Mouse (Mus musculus) stomach, embryonic 16.5 days (tissue): Measurements from ENCODE around the gene Cd6. TPM values are rescaled to one million over a fixed set of nuclear protein-coding genes. Genes with fewer than 3 reads are reported as not detected.
A peak's percentile ranks its signal among the peaks of the same experiment; 100 is the strongest.

ENCODE experiments used
- ATAC-seq: fragments of 200-750 bp; cut with Nextera tagmentation; 2 replicates; pipeline ENCODE4 v1.8.0; 2017; ENCODE audit warnings: moderate number of reproducible peaks, moderate TSS enrichment; ENCODE audit not compliant: insufficient read depth, low FRiP score
- H3K27ac ChIP-seq: fragments of 300-500 bp; sonication (generic); 2 replicates; pipeline ENCODE4 v1.5.1; 2014; ENCODE audit warnings: low read length
- H3K27me3 ChIP-seq: fragments of 300-500 bp; sonication (generic); 2 replicates; pipeline ENCODE4 v1.6.1; 2014; ENCODE audit warnings: low read length, control low read depth, mixed read lengths; ENCODE audit not compliant: control insufficient read depth, insufficient read depth
- H3K36me3 ChIP-seq: fragments of 300-500 bp; sonication (generic); 2 replicates; pipeline ENCODE4 v1.6.1; 2014; ENCODE audit warnings: low read length; ENCODE audit not compliant: control insufficient read depth, insufficient read depth
- H3K4me1 ChIP-seq: fragments of 300-500 bp; sonication (generic); 2 replicates; pipeline ENCODE4 v1.6.1; 2014; ENCODE audit warnings: low read length, control low read depth, mixed read lengths; ENCODE audit not compliant: control insufficient read depth, insufficient read depth
- H3K4me2 ChIP-seq: fragments of 300-500 bp; sonication (generic); 2 replicates; pipeline ENCODE4 v1.6.1; 2014; ENCODE audit warnings: low read depth, low read length, mixed read lengths
- H3K4me3 ChIP-seq: fragments of 300-500 bp; sonication (generic); replicated peaks from 2 replicates; pipeline ENCODE4 v1.5.1; 2014; ENCODE audit warnings: mild to moderate bottlenecking, low read length
- H3K9ac ChIP-seq: fragments of 300-500 bp; sonication (generic); 2 replicates; pipeline ENCODE4 v1.6.1; 2014; ENCODE audit warnings: low read length
- H3K9me3 ChIP-seq: fragments of 300-500 bp; sonication (generic); replicated peaks from 2 replicates; pipeline ENCODE4 v1.6.1; 2016; ENCODE audit warnings: low read length, control low read depth; ENCODE audit not compliant: control insufficient read depth
- WGBS: fragments of 180-500 bp; shearing (Covaris S2); extraction: QIAGEN DNeasy Blood & Tissue Kit; methylation state at CpG from one replicate; pipeline ENCODE4 v1.1.7; 2014; 5-methylcytosine and 5-hydroxymethylcytosine counted together
- polyA plus RNA-seq: library from polyadenylated mRNA; unstranded; fragments of >200 nt; fragmentation: Nextera tagmentation; extraction: Ambion mirVana; gene quantifications from 2 replicates; pipeline ENCODE4 v1.2.1, GENCODE M21; 2015

Cd6 gene
- polyA plus RNA-seq, 1 experiment from 2014 or later: 0.58 TPM

DNA sequence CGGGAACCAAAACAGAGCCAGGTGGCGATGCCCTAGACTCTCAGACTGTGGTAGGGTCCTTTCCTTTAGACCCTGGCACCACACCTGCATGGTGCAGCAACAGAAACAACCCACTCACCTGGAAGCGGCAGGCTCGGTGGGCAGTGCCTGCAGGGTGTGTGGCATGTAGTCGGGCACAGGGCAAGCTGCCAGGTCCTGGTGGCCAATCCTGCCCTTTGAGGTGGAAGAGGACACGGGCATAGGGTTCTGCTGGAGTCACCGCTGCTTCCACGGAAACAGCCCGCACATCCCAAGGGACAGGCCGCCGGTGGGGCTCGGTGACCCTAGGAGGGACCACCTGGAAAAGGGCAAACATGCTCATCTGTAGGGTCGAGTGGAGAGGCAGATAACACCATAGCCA is 36.5 kb upstream of the Cd6 start:
- ATAC-seq: no peak
- Histone ChIP-seq H3K4me3 (no peak overlapping the region), H3K27ac (no peak overlapping the region), H3K4me2 (no peak overlapping the region), H3K9me3 (no peaks in the 10 kb centered on the region), H3K36me3 (peaks cover 17% of the 10 kb centered on the region), H3K9ac (no peak overlapping the region), H3K4me1 (peaks cover 18% of the 10 kb centered on the region), H3K27me3 (no peaks in the 10 kb centered on the region)
- WGBS: 89% methylated on average over 13 of the region's 13 CpGs

DNA sequence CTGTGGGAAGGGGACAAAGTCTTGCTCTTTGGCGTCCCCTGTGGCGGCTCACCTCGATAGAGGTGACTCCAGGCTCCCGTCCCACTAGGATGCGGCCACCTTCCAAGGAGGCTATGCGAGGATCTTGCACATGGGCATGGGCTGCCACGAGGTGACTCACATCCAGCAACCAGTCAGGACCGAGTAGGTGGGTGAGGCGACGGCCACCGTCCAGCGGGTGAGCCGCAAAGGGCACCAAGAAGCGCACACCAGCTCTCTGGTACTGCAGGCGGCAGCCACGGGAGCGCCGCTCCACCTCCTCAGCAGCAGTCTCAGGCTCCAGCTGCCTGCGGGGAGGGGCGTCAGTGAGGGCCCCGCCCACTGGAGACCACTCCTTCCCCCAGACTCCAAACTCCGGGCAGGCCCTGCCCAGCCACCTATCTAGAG is 30.2 kb upstream of the Cd6 start:
- ATAC-seq: peak; percentile 35
- peaks cover 19% of the 10 kb centered on the region; the same call in 1 of the 2 replicates for H3K36me3 ChIP-seq
- no peak overlapping the region for H3K4me2 ChIP-seq
- no peaks in the 10 kb centered on the region for H3K27me3 ChIP-seq
- H3K9me3 ChIP-seq: no peaks in the 10 kb centered on the region
- H3K4me1 ChIP-seq: no peaks in the 10 kb centered on the region
- no peak overlapping the region for H3K27ac ChIP-seq
- H3K4me3 ChIP-seq: no peak overlapping the region
- 0 out of 2 replicates have a peak overlapping the region, but pooled peaks have one; percentile 18 for H3K9ac ChIP-seq
- 42% methylated on average over 22 of the region's 22 CpGs for WGBS

DNA sequence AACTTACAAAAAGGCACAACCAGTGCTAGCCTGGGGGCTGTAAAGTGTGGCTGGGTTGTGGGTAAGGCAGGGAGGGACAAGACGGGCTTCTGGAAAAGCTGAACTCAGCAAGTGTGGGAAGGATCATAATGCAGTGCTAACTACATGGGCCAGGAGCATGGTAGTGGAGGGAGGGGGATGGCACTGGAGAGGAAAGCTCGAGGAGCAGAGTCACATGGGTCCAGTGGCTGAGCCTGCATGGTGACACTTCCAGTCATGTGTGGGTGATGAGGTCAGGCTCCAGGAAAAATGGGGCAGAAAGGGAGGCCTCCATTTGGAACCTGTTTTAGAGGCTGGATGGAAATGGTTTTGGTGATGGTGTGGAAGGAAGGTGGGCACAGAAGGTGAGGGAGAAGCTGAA is 26.7 kb upstream of the Cd6 start:
- Histone ChIP-seq H3K4me1 (no peaks in the 10 kb centered on the region), H3K27me3 (no peaks in the 10 kb centered on the region), H3K4me2 (no peak overlapping the region), H3K4me3 (no peak overlapping the region), H3K9me3 (no peaks in the 10 kb centered on the region), H3K27ac (no peak overlapping the region), H3K9ac (no peak overlapping the region), H3K36me3 (peaks cover 17% of the 10 kb centered on the region; the same call in 1 of the 2 replicates)
- ATAC-seq: no peak
- 42% methylated on average over 2 of the region's 2 CpGs for WGBS

GRCm38 (mm10) chr19:10855422-10855821 is 25.6 kb upstream of the Cd6 start:
- no peak overlapping the region for H3K4me2 ChIP-seq
- no peak for ATAC-seq
- WGBS: 78% methylated on average over 3 of the region's 3 CpGs

DNA sequence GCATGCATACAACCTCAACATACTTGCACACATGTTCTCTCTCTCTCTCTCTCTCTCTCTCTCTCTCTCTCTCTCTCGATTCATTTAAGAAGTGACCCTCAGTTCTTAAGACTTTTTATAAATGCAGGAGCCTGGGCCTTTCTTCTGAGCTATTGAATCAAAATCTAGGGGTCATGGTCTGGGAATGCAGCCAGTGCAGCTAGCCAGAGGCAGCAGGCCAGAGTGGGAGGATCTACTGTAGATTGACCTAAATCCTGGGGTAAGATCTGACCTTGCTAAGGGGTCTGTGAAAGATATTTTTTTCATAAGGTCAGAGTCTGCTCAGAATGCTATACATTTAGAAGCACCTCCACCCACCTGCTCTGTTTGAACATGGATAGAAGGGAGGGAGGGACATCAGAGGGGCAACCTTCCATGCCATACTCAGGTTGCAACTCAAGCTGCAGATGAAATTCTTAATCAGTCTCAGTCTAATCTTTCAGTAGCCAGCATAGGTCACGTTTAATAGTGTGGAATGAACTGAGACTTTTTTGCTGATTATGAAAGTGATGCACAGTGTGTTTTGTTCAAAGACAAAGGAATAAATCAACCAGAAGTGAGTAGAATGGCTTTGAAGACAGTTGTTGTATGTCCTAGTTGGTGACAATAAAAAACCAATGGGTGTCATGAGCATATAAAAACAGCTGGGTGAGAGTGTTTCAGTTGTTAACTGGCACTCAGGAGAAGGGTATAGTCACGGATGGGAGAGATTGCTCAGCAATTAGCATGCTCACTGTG is 17.6 kb upstream of the Cd6 start:
- no peak overlapping the region for H3K4me2 ChIP-seq
- no peak overlapping the region for H3K4me3 ChIP-seq
- ATAC-seq: no peak
- 53% methylated on average over 3 of the region's 3 CpGs for WGBS
- no peaks in the 10 kb centered on the region for H3K36me3 ChIP-seq
- no peak overlapping the region for H3K27ac ChIP-seq
- peaks cover 4% of the 10 kb centered on the region; the same call in 1 of the 2 replicates for H3K4me1 ChIP-seq
- no peaks in the 10 kb centered on the region for H3K9me3 ChIP-seq
- no peak overlapping the region for H3K9ac ChIP-seq
- H3K27me3 ChIP-seq: no peaks in the 10 kb centered on the region

More at GRCm38 (mm10) chr19:10855422-10855821, 25.6 kb upstream of the Cd6 start:
- Histone ChIP-seq H3K4me3 (no peak overlapping the region), H3K36me3 (peaks cover 15% of the 10 kb centered on the region; the same call in 1 of the 2 replicates), H3K27me3 (no peaks in the 10 kb centered on the region), H3K9me3 (no peaks in the 10 kb centered on the region), H3K27ac (no peak overlapping the region), H3K4me1 (no peaks in the 10 kb centered on the region), H3K9ac (no peak overlapping the region)

DNA sequence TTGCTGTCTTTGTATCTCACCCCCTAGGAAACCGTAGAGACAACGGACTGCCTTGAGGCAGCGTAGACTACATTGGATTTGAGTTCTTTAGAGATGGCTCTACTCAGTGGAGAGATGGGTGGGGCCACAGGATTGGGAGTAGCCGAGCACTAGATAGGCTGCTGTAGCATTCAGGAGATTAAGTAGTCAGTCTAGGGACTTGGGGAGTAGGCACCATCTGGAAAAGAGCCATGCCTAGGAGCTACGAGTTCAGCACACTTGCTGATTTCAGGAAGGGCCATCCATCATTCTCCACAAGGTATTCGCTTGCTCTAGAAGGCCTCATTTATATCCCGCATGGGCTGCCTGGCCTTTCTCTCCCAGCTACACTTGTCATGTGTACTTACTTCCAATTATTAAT is 16.3 kb upstream of the Cd6 start:
- ATAC-seq: no peak

DNA sequence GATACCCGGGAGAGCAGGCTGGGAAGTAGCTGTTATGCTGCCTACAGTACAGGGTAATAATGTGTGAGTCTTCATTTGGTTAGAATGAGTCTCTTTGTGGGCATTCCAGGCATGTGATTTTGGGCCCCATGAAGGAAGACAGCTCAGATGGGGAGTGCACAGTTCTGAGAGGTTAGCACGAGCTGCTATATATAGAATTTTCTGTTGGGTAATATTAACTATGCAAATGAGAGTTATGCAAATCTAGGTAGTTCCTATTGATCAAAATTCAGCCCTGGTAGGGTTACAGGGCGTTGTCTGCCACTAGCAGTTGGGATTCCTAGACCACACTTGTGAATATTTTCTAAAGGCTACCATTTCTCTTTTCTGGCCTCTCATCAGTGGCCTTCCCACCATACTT is 15.6 kb upstream of the Cd6 start:
- WGBS: 86% methylated on average over 3 of the region's 3 CpGs
- Histone ChIP-seq H3K4me2 (no peak overlapping the region), H3K36me3 (no peaks in the 10 kb centered on the region), H3K9me3 (no peaks in the 10 kb centered on the region), H3K9ac (no peak overlapping the region), H3K4me3 (no peak overlapping the region), H3K27ac (no peak overlapping the region), H3K27me3 (no peaks in the 10 kb centered on the region), H3K4me1 (peaks cover 4% of the 10 kb centered on the region; the same call in 1 of the 2 replicates)
- no peak for ATAC-seq

More for the DNA sequence above, 16.3 kb upstream of the Cd6 start:
- H3K27me3 ChIP-seq: no peaks in the 10 kb centered on the region
- H3K4me3 ChIP-seq: no peak overlapping the region
- no peak overlapping the region for H3K9ac ChIP-seq
- H3K9me3 ChIP-seq: no peaks in the 10 kb centered on the region
- no peaks in the 10 kb centered on the region for H3K36me3 ChIP-seq
- peaks cover 4% of the 10 kb centered on the region; the same call in 1 of the 2 replicates for H3K4me1 ChIP-seq
- no peak overlapping the region for H3K27ac ChIP-seq
- WGBS: 61% methylated on average over 7 of the region's 7 CpGs
- no peak overlapping the region for H3K4me2 ChIP-seq

- H3K4me1 ChIP-seq: peaks cover 4% of the 10 kb centered on the region; the same call in 1 of the 2 replicates
- no peak for ATAC-seq
- no peaks in the 10 kb centered on the region for H3K9me3 ChIP-seq
- no peaks in the 10 kb centered on the region for H3K27me3 ChIP-seq
- H3K4me3 ChIP-seq: no peak overlapping the region
- H3K9ac ChIP-seq: no peak overlapping the region
- no peak overlapping the region for H3K4me2 ChIP-seq
- WGBS: 89% methylated on average over 5 of the region's 5 CpGs
- no peak overlapping the region for H3K27ac ChIP-seq
- H3K36me3 ChIP-seq: no peaks in the 10 kb centered on the region
Measured at GRCm38 (mm10) chr19:10844206-10844605, 14.3 kb upstream of the Cd6 start.

DNA sequence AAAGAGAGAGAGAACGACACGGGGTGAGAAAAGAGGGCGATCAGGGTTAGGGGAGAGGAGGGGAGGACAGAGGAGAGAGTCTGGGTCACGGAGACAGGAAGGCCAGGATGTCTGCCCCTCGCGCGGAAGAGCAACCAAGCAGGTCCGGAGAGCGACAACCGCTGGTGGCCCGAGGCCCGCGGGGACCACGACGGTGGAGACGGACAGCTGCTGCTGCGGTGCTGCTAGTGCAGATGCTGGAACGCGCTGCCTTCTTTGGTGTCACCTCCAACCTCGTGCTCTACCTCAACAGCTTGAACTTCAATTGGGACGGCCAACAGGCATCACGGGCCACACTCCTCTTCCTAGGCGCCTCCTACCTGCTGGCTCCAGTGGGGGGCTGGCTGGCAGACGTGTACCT is 13.1 kb upstream of the Cd6 start:
- no peaks in the 10 kb centered on the region for H3K27me3 ChIP-seq
- H3K27ac ChIP-seq: no peak overlapping the region
- no peaks in the 10 kb centered on the region for H3K9me3 ChIP-seq
- peaks cover 4% of the 10 kb centered on the region; the same call in 1 of the 2 replicates for H3K4me1 ChIP-seq
- H3K4me3 ChIP-seq: no peak overlapping the region
- ATAC-seq: no peak
- H3K9ac ChIP-seq: no peak overlapping the region; the same call in 1 of the 2 replicates
- WGBS: 51% methylated on average over 24 of the region's 24 CpGs
- no peak overlapping the region for H3K4me2 ChIP-seq
- no peaks in the 10 kb centered on the region for H3K36me3 ChIP-seq
